Mouse (Mus musculus) left cerebral cortex, adult 2 months (tissue): ENCODE measurements around the gene Eif1ad. TPM values are rescaled to one million over a fixed set of nuclear protein-coding genes. Genes with fewer than 3 reads are reported as not detected.
"Not testable (repeated sequence)": the region's sequence is repeated elsewhere in the genome, so short reads cannot be mapped to it uniquely, and the experiment has no call there.

Experiments used
- DNase-seq, 2 experiments: peaks; one replicate each; pipeline ENCODE4 v3.0.0; 2021 to 2022; ENCODE audit warnings: low spot score in 2 of 2, mixed read lengths in 1 of 2; ENCODE audit errors: extremely low spot score in 1 of 2
- H3K27ac ChIP-seq: fragments of 200-600 bp; 2 replicates; pipeline ENCODE4 v1.8.1; 2022
- H3K4me3 ChIP-seq: fragments of 200-600 bp; 2 replicates; pipeline ENCODE4 v1.8.1; 2022
- CTCF ChIP-seq: fragments of 200-600 bp; IDR thresholded peaks from 2 replicates; pipeline ENCODE4 v1.8.1; 2022; ENCODE audit warnings: antibody characterized with exemption, mild to moderate bottlenecking, moderate library complexity
- intact Hi-C: fragments of 180-260 bp; cut with DNase I; formaldehyde crosslinking; loops from one replicate; pipeline ENCODE4 v1.15.1; 2025
- total RNA-seq, 2 experiments: library from RNA; stranded (reverse); gene quantifications; 2 replicates each; pipeline ENCODE4 v1.2.3; 2021

Gene Eif1ad
- total RNA-seq, 2 experiments from 2014 or later: 23.4 to 25.5 TPM

DNA sequence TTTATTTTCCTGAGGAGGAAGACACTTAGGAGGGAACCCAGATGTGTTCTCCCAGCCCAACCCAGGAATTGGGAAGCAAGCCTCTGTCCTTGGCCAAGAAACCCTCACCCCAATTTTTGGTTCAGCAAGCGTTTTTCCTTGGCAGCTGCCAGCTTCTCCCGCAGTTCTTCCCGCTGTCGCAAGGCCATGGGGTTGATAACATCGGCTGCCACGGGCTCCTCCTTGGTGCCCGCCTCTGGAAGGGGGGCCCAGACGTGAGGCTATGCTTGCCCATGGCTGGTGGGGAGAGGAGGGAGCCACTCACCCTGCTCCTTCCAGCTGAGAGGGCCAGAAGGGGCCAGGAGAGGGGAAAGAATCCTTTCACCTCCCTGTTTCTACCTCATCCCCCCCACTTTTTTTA, 18.2 kb downstream of the Eif1ad start:
- no peak for DNase-seq
- intact Hi-C loops: no loop called here
- no peak for TF ChIP-seq CTCF
- no peak overlapping the region for H3K4me3 ChIP-seq
- H3K27ac ChIP-seq: no peak overlapping the region

DNA sequence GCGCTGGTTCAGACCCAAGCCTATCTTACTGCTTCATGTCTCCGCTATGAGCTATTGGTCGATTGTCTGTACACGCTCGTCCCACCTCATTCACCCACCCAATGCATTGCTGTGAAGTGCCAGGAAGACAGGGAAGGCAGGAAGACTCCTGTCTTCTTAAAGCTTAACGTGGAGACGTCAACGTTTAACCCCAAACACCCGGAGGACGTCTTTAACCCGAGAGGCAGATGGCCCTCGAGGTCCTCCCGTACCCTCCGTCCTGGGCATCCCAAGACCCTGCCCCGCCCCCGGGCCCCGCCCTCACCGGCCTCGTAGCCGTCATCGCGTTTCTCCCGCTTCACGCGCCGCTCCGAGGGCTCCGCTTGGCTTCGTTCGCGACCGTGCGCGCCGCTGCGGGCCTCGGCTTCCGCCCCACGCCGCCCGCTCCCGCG, 21.5 kb downstream of the Eif1ad start:
- Histone ChIP-seq H3K4me3 (peak overlapping the region; percentile 98), H3K27ac (peak overlapping the region; percentile 94)
- no peak for TF ChIP-seq CTCF
- intact Hi-C loops: loop anchor here (1.0 kb wide), 3 partner anchors 22 to 93 kb away; partner anchors contain the start of genes AI837181, Eif1ad and Sf3b2
- DNase-seq: no peak

GRCm38 (mm10) chr19:5388588-5389242, 22.2 kb downstream of the Eif1ad start, which contains the start of gene Sart1:
TSS of gene Sart1 (minus strand) at chr19:5388703.
- H3K4me3 ChIP-seq: peak within 1 kb of the TSS; percentile 98
- TF ChIP-seq CTCF: no peak
- intact Hi-C loops: loop anchor here (1.0 kb wide), 3 partner anchors 22 to 93 kb away; partner anchors contain the start of genes AI837181, Eif1ad and Sf3b2
- H3K27ac ChIP-seq: peak within 1 kb of the TSS; percentile 94
- peak; percentile 94 to 96 for DNase-seq

DNA sequence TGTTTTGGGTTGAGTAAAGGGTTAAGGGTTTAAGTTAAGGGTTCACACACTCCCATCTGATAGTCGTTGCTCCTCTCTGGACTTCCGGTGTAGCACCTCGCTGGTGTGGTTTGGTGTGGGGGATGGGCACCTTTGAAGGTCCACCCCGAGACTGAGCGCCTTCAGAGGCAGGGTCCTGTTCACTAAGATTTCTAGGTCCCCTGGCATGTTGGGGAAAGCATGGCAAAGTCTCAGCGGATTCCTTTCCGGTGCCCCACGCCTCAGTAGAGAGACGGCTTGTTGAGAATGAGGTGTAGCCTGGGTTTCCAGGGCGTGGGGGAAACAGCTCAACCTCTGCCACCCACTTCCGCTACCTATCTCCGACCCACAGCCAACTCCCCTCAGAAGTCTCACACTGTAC, 23.1 kb downstream of the Eif1ad start:
- DNase-seq: no peak
- intact Hi-C loops: no loop called here
- H3K27ac ChIP-seq: no peak overlapping the region
- H3K4me3 ChIP-seq: peak overlapping the region; percentile 98
- TF ChIP-seq CTCF: no peak

DNA sequence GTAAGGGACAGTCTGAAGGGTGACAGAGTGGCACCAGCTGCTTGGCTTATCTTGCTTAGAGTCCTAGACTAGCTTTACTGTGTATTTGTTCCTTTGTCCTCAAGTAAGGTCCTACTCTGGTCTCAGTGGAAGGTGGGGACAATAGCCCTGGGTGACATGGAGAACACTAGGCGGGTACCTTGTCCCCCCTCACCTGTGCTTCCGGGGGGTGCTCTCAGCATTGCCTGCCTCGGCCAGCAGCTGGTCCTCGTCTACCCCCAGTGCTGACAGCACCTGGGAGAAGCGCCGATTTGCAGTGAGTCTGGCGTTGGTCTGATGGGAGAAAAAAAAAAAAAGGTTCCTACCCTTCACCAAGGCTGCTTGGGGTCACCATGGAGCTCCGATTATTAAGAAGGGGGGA, 23.9 kb downstream of the Eif1ad start:
- Histone ChIP-seq H3K27ac (no peak overlapping the region), H3K4me3 (no peak overlapping the region)
- intact Hi-C loops: no loop called here
- TF ChIP-seq CTCF: no peak
- DNase-seq: no peak

DNA sequence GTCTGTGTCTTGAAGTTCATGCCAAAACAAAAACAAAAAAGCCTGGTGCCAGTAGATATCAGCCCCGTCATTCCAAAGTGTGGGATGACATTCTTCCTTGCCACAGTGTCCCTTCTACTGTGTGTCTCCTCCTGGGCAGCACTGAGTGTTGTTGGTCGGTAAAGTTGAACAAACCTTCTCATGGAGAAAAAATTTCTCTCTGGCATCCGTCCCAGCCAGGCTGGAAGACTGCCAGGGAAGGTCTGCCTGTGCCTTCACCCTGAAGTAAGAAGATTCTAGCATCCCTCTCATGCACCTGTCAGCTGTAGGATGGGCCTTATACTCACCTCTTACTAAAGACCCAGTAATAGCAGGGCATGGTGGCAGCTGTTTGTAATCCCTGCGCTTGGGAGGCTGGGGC, 26.4 kb downstream of the Eif1ad start:
- intact Hi-C loops: no loop called here
- TF ChIP-seq CTCF: no peak
- DNase-seq: no peak
- Histone ChIP-seq H3K27ac (no peak overlapping the region), H3K4me3 (no peak overlapping the region)

DNA sequence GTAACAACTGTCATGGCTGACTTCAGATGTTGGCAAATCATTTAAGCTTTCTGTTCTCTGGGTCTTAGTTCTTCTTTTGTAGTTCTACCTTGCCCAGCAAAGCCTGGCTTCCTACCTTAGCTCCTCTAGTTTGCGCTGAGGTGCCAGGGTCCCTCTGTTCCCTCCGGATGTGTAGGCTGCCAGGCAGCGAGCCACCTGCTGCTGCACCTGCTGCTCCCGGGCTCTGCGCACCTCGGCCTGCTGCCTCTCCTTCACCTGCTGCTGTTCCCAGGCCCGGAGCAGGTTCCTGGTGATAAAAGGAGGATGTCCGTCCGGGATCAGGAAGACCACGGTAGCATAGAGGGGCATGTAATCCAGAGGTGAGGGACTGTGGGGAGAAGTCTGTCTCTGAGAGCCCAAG, 27.6 kb downstream of the Eif1ad start:
- intact Hi-C loops: no loop called here
- H3K27ac ChIP-seq: no peak overlapping the region
- TF ChIP-seq CTCF: no peak
- no peak overlapping the region for H3K4me3 ChIP-seq
- DNase-seq: no peak

GRCm38 (mm10) chr19:5395371-5395770, 28.8 kb downstream of the Eif1ad start:
- DNase-seq: no peak
- Histone ChIP-seq H3K27ac (no peak overlapping the region), H3K4me3 (no peak overlapping the region)
- no peak for TF ChIP-seq CTCF
- intact Hi-C loops: no loop called here

DNA sequence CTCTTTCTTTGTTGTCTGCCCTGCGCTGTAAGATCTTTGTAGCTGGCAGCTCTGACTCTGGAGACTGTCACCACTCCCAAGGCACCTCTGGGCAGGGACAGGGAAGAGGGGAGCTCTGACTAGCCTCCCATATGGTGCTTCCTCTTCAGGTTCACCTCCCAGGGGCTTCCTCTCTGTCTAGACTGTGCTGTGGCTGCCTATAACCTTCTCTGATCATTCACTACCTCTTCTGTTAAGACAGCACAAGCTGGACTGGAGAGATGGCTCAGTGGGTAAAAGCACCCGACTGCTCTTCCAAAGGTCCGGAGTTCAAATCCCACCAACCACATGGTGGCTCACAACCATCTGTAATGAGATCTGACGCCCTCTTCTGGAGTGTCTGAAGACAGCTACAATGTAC, 34.5 kb downstream of the Eif1ad start:
- DNase-seq, H3K4me3 ChIP-seq, intact Hi-C loops, H3K27ac ChIP-seq: not testable (repeated sequence)

- no peak for DNase-seq
- no peak within 1 kb of the TSS for H3K27ac ChIP-seq
- TF ChIP-seq CTCF: no peak
- intact Hi-C loops: no loop called here
- no peak within 1 kb of the TSS for H3K4me3 ChIP-seq
These were observed 35.8 kb downstream of the Eif1ad start, which contains the start of gene Tsga10ip for GRCm38 (mm10) chr19:5402293-5402692. TSS of gene Tsga10ip (minus strand) at chr19:5402526.

- DNase-seq: no peak
- Histone ChIP-seq H3K27ac (peak overlapping the region; percentile 24; the same call in 1 of the 2 replicates), H3K4me3 (peak overlapping the region; percentile 23; the same call in 1 of the 2 replicates)
- TF ChIP-seq CTCF: no peak
- intact Hi-C loops: no loop called here
These were observed 39.4 kb downstream of the Eif1ad start for GRCm38 (mm10) chr19:5405924-5406323.

GRCm38 (mm10) chr19:5406531-5407126, 40.1 kb downstream of the Eif1ad start:
- Histone ChIP-seq H3K27ac (peak overlapping the region; percentile 95), H3K4me3 (peak overlapping the region; percentile 50)
- intact Hi-C loops: not testable (repeated sequence)
- peak in 1 of 2 experiments; percentile 28 for DNase-seq
